Mouse (Mus musculus): ENCODE data around the gene Map2k3. TPM values are rescaled to one million over a fixed set of nuclear protein-coding genes. Genes with fewer than 3 reads are reported as not detected.

Gene Map2k3
- polyA plus RNA-seq, 1 experiment, result 102 TPM

GRCm38 (mm10) chr11:60934795-60935194 lies 3.0 kb downstream of the Map2k3 start:
- H3K4me3 ChIP-seq (replicated peaks), result peak overlapping the region; percentile 64
- H3K27me3 ChIP-seq (ENCODE audit: control insufficient read depth), result no peaks in the 10 kb centered on the region
- no peak for TF ChIP-seq GATA1 (IDR thresholded peaks at IDR 0.05; ENCODE audit: low read length)
- TF ChIP-seq TAL1 (IDR thresholded peaks at IDR 0.05; ENCODE audit: low read length), result no peak
- H3K36me3 ChIP-seq (ENCODE audit: control insufficient read depth), result peaks cover 72% of the 10 kb centered on the region
- peaks cover 90% of the 10 kb centered on the region for H3K4me1 ChIP-seq (ENCODE audit: control insufficient read depth)
- H3K9me3 ChIP-seq (ENCODE audit: control insufficient read depth, low read length), result no peaks in the 10 kb centered on the region

DNA sequence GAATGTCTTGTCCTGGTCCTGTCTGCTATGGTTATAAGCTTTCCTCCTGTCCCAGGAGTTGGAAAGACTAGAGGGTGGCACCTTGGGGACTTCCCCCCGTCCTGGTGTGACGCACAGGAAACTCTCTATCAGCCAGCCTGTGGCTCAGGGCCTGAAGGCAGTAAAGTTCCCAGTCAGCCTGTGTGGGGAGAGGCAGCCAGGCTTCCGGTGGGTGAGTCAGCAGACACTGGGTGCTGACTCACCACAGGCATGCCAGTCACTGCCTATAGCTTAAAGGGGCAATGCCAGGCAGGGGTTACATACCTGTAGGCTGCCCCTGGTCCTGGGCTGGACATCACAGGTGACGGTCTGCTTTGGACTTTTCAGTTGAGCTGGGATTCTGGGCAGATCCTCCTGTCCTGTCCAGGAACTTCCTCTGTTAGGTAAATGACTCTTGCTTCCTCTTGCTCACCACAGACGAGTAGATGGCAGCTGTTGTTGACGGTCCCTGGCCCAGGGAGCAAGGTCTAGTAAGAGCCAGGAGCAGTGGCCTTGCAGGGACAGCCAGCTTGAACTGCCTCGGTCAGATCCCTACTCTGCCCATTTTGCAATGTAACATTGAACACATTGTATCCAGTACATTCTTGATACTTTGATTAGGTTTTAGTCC lies 3.6 kb downstream of the Map2k3 start:
- Histone ChIP-seq H3K36me3 (ENCODE audit: control insufficient read depth) (peaks cover 78% of the 10 kb centered on the region), H3K4me1 (ENCODE audit: control insufficient read depth) (peaks cover 90% of the 10 kb centered on the region)

GRCm38 (mm10) chr11:60935975-60936373 lies 4.1 kb downstream of the Map2k3 start:
- no peaks in the 10 kb centered on the region for H3K9me3 ChIP-seq (ENCODE audit: control insufficient read depth, low read length)
- H3K4me3 ChIP-seq (replicated peaks), result peak overlapping the region; percentile 64
- H3K36me3 ChIP-seq (ENCODE audit: control insufficient read depth), result peaks cover 83% of the 10 kb centered on the region
- peaks cover 90% of the 10 kb centered on the region for H3K4me1 ChIP-seq (ENCODE audit: control insufficient read depth)
- no peak for TF ChIP-seq GATA1 (IDR thresholded peaks at IDR 0.05; ENCODE audit: low read length)
- H3K27me3 ChIP-seq (ENCODE audit: control insufficient read depth), result no peaks in the 10 kb centered on the region

More for the DNA sequence above, 3.6 kb downstream of the Map2k3 start:
- Histone ChIP-seq H3K27me3 (ENCODE audit: control insufficient read depth) (no peaks in the 10 kb centered on the region), H3K4me3 (replicated peaks) (peak overlapping the region; percentile 64), H3K9me3 (ENCODE audit: control insufficient read depth, low read length) (no peaks in the 10 kb centered on the region)
- TF ChIP-seq GATA1 (IDR thresholded peaks at IDR 0.05; ENCODE audit: low read length) (no peak), TAL1 (IDR thresholded peaks at IDR 0.05; ENCODE audit: low read length) (no peak)

- H3K4me3 ChIP-seq (replicated peaks), result no peak overlapping the region
- no peaks in the 10 kb centered on the region for H3K9me3 ChIP-seq (ENCODE audit: control insufficient read depth, low read length)
- no peaks in the 10 kb centered on the region for H3K27me3 ChIP-seq (ENCODE audit: control insufficient read depth)
- peaks cover 98% of the 10 kb centered on the region for H3K36me3 ChIP-seq (ENCODE audit: control insufficient read depth)
- H3K4me1 ChIP-seq (ENCODE audit: control insufficient read depth), result peaks cover 98% of the 10 kb centered on the region
- TF ChIP-seq TAL1 (IDR thresholded peaks at IDR 0.05; ENCODE audit: low read length) (no peak), GATA1 (IDR thresholded peaks at IDR 0.05; ENCODE audit: low read length) (no peak)
Observed at GRCm38 (mm10) chr11:60937611-60938010, 5.8 kb downstream of the Map2k3 start.

DNA sequence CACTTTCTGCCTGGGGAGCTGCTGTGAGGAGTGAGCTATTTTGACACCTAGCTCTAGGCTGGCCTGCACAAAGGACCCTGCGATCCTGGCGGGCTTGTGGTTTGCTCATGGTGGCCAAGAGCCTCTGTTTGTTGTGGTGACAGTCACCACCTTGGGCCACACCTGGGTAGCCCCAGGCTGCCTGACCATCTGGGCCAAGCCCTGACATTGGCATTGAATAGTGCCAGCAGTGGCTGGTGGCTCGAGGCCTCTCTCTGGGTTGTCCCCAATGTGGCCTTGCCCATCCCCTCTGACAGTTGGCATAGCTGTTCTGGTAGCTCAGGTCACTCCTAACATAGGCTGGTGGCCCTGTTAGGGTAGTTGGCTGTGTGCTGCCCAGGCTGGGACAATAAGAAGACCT lies 7.7 kb downstream of the Map2k3 start:
- Histone ChIP-seq H3K27me3 (ENCODE audit: control insufficient read depth) (no peaks in the 10 kb centered on the region), H3K9me3 (ENCODE audit: control insufficient read depth, low read length) (no peaks in the 10 kb centered on the region), H3K4me3 (replicated peaks) (no peak overlapping the region), H3K36me3 (ENCODE audit: control insufficient read depth) (peaks cover 99% of the 10 kb centered on the region), H3K4me1 (ENCODE audit: control insufficient read depth) (peaks cover 91% of the 10 kb centered on the region)
- TF ChIP-seq GATA1 (IDR thresholded peaks at IDR 0.05; ENCODE audit: low read length) (no peak), TAL1 (IDR thresholded peaks at IDR 0.05; ENCODE audit: low read length) (no peak)

DNA sequence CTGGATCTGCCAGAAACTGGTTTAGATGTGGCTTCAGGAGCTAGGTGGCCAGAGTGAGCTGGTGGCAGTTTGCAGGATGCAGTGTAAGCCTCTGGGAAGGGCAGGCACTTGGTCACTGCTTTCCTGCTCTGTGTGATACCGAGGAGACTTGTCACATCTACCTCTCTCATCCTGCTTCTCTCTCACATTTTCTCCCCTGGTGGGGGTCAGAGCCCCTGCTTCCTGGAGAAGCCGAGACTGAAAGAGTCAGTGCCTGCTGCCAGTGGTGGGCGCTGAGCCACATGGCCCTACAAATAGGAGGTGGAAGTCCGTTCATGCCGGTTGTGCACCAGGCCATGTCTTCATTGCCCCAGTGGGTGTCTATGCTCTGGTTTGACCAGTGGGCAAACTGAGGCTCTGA lies 8.7 kb downstream of the Map2k3 start:
- Histone ChIP-seq H3K27me3 (ENCODE audit: control insufficient read depth) (no peaks in the 10 kb centered on the region), H3K9me3 (ENCODE audit: control insufficient read depth, low read length) (no peaks in the 10 kb centered on the region), H3K4me3 (replicated peaks) (no peak overlapping the region), H3K36me3 (ENCODE audit: control insufficient read depth) (peaks cover 100% of the 10 kb centered on the region), H3K4me1 (ENCODE audit: control insufficient read depth) (peaks cover 82% of the 10 kb centered on the region)
- TF ChIP-seq TAL1 (IDR thresholded peaks at IDR 0.05; ENCODE audit: low read length), result no peak
- TF ChIP-seq GATA1 (IDR thresholded peaks at IDR 0.05; ENCODE audit: low read length), result no peak

GRCm38 (mm10) chr11:60941370-60941769 lies 9.5 kb downstream of the Map2k3 start:
- no peaks in the 10 kb centered on the region for H3K27me3 ChIP-seq (ENCODE audit: control insufficient read depth)
- peaks cover 73% of the 10 kb centered on the region for H3K4me1 ChIP-seq (ENCODE audit: control insufficient read depth)
- TF ChIP-seq GATA1 (IDR thresholded peaks at IDR 0.05; ENCODE audit: low read length), result no peak
- TF ChIP-seq TAL1 (IDR thresholded peaks at IDR 0.05; ENCODE audit: low read length), result no peak
- peak overlapping the region; percentile 60 for H3K4me3 ChIP-seq (replicated peaks)
- H3K9me3 ChIP-seq (ENCODE audit: control insufficient read depth, low read length), result no peaks in the 10 kb centered on the region
- peaks cover 100% of the 10 kb centered on the region for H3K36me3 ChIP-seq (ENCODE audit: control insufficient read depth)

DNA sequence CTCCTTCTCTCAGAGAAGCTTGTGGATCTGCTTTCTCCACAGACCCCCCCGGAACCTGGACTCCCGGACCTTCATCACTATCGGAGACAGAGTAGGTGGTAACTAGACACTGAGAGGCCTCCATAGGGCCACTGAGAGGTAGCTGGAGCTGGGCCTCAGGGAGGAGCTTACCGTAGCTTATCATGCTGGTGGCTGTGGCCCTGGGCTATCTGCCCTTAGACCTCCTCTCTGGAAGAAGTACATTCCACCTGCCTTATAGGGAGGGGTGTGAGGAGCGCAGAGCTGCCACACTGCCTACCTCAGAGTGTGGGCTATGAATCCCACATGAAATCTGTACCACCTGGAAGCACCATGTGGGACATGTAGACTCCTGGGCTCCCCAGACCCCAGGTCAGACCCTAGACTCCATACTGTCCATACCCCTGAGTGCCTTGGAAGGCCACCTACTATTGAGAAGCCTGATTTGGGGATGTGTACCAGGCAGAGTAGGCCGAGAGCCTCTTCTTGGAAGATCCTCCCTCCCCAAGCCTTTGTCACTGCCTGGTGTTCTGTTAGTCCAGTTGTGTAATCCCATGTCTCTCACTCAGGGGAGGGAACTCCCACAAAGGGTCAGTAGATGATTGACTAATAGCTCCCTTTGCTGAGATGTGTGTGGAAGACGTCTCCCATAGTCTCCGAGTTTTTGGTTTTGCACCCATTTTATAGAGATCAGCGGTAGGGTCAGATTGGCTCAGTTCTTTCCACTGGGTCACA lies 10.6 kb downstream of the Map2k3 start:
- no peaks in the 10 kb centered on the region for H3K27me3 ChIP-seq (ENCODE audit: control insufficient read depth)
- peaks cover 100% of the 10 kb centered on the region for H3K36me3 ChIP-seq (ENCODE audit: control insufficient read depth)
- H3K4me3 ChIP-seq (replicated peaks), result peak overlapping the region; percentile 60
- TF ChIP-seq GATA1 (IDR thresholded peaks at IDR 0.05; ENCODE audit: low read length) (no peak), TAL1 (IDR thresholded peaks at IDR 0.05; ENCODE audit: low read length) (no peak)
- peaks cover 62% of the 10 kb centered on the region for H3K4me1 ChIP-seq (ENCODE audit: control insufficient read depth)
- no peaks in the 10 kb centered on the region for H3K9me3 ChIP-seq (ENCODE audit: control insufficient read depth, low read length)

GRCm38 (mm10) chr11:60945003-60945402 lies 13.2 kb downstream of the Map2k3 start:
- Histone ChIP-seq H3K36me3 (ENCODE audit: control insufficient read depth) (peaks cover 100% of the 10 kb centered on the region), H3K4me1 (ENCODE audit: control insufficient read depth) (peaks cover 40% of the 10 kb centered on the region), H3K27me3 (ENCODE audit: control insufficient read depth) (no peaks in the 10 kb centered on the region), H3K9me3 (ENCODE audit: control insufficient read depth, low read length) (no peaks in the 10 kb centered on the region), H3K4me3 (replicated peaks) (no peak overlapping the region)
- TF ChIP-seq GATA1 (IDR thresholded peaks at IDR 0.05; ENCODE audit: low read length) (no peak), TAL1 (IDR thresholded peaks at IDR 0.05; ENCODE audit: low read length) (peak; percentile 10; the same call in 1 of the 3 replicates)

All from erythroblast, embryonic 14.5 days (primary cell).